Mouse (Mus musculus): ENCODE results near the gene Nid1. TPM values are rescaled to one million over a fixed set of nuclear protein-coding genes. Genes with fewer than 3 reads are reported as not detected.
A peak's percentile ranks its signal among the peaks of the same experiment; 100 is the strongest.
"Not testable (repeated sequence)": the region's sequence is repeated elsewhere in the genome, so short reads cannot be mapped to it uniquely, and the experiment has no call there.

Nid1 gene
- 51.8 and 58.7 TPM in 2 replicates for polyA plus RNA-seq (2016; fragmentation: Nextera tagmentation; extraction: Ambion mirVana)

GRCm38 (mm10) chr13:13437460-13438015 is at the start of gene Nid1:
TSS of gene Nid1 (plus strand) at chr13:13437551.
- not testable (repeated sequence) for H3K9ac ChIP-seq; H3K36me3 ChIP-seq; H3K27me3 ChIP-seq; H3K9me3 ChIP-seq (replicated peaks); H3K4me1 ChIP-seq; H3K27ac ChIP-seq
- Histone ChIP-seq H3K4me2 (replicated peaks) (peak within 1 kb of the TSS; percentile 45), H3K4me3 (peak within 1 kb of the TSS; percentile 28)
- peak; percentile 76 for ATAC-seq (ENCODE audit: low FRiP score)
- 2% methylated on average over 22 of the region's 39 CpGs for WGBS

GRCm38 (mm10) chr13:13393228-13394095 is 43.9 kb upstream of the Nid1 start, which contains the start of gene Gpr137b:
TSS of gene Gpr137b (minus strand) at chr13:13394014.
- peak within 1 kb of the TSS; percentile 53; the same call in 1 of the 2 replicates for H3K9ac ChIP-seq
- H3K27ac ChIP-seq, result not testable (repeated sequence)

DNA sequence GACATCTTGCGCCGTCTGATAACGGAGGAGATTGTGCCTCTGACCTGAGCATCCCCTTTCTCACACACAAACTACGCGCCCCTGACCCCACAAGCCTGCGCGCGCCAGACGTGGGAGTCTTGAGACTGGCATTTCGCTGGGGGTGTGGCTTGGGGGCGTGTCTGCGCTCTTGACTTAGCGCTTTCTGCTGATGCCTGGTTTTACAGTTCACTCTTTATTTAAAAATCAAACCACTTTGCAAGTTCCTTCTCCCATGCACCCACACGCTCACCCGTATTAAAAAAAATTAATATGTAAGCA is 43.3 kb upstream of the Nid1 start:
- WGBS, result under 1% methylated on average over 15 of the region's 15 CpGs
- not testable (repeated sequence) for H3K36me3 ChIP-seq; H3K27me3 ChIP-seq; H3K27ac ChIP-seq; H3K4me1 ChIP-seq; H3K9me3 ChIP-seq (replicated peaks); H3K9ac ChIP-seq
- Histone ChIP-seq H3K4me2 (replicated peaks) (peak overlapping the region; percentile 48), H3K4me3 (peak overlapping the region; percentile 33)
- ATAC-seq (ENCODE audit: low FRiP score), result peak; percentile 74; the same call in 1 of the 2 replicates

More at GRCm38 (mm10) chr13:13393228-13394095, 43.9 kb upstream of the Nid1 start, which contains the start of gene Gpr137b:
- Histone ChIP-seq H3K4me2 (replicated peaks) (peak within 1 kb of the TSS; percentile 48), H3K4me3 (peak within 1 kb of the TSS; percentile 42)
- ATAC-seq (ENCODE audit: low FRiP score), result peak; percentile 92
- H3K36me3 ChIP-seq; H3K27me3 ChIP-seq; H3K9me3 ChIP-seq (replicated peaks); H3K4me1 ChIP-seq: not testable (repeated sequence)
- WGBS, result under 1% methylated on average over 59 of the region's 78 CpGs

GRCm38 (mm10) chr13:13400851-13401250 is 36.5 kb upstream of the Nid1 start:
- not testable (repeated sequence) for H3K4me1 ChIP-seq; H3K4me3 ChIP-seq; H3K27ac ChIP-seq; H3K36me3 ChIP-seq; H3K9ac ChIP-seq; H3K9me3 ChIP-seq (replicated peaks); ATAC-seq (ENCODE audit: low FRiP score); H3K27me3 ChIP-seq; H3K4me2 ChIP-seq (replicated peaks)
- 85% methylated on average over 3 of the region's 3 CpGs for WGBS

DNA sequence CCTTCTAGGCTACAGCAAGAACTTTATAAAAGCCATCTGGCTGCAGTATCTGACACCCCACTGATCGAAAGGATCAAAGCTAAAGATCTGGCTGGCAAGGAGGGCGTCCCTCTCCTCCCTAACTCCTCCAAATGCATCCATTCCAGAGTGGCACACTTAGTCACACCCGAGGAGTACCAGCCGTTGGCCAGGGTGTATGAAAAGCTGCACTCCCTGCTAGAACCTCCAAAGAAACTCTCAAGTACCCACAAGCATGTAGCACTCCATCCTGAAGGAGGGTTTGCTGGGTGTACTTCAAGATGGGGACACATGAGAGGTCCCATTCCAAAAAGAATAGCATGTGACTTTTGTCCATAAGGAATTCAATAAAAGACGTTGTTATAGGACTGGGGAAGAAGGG is 34.5 kb upstream of the Nid1 start:
- WGBS, result 82% methylated on average over 5 of the region's 5 CpGs
- not testable (repeated sequence) for H3K9me3 ChIP-seq (replicated peaks); H3K4me2 ChIP-seq (replicated peaks); H3K9ac ChIP-seq; ATAC-seq (ENCODE audit: low FRiP score); H3K4me1 ChIP-seq; H3K36me3 ChIP-seq; H3K27ac ChIP-seq; H3K27me3 ChIP-seq; H3K4me3 ChIP-seq

GRCm38 (mm10) chr13:13403366-13403765 is 34.0 kb upstream of the Nid1 start:
- ATAC-seq (ENCODE audit: low FRiP score); H3K9ac ChIP-seq; H3K4me3 ChIP-seq; H3K4me1 ChIP-seq; H3K27me3 ChIP-seq; H3K27ac ChIP-seq; H3K36me3 ChIP-seq; H3K4me2 ChIP-seq (replicated peaks); H3K9me3 ChIP-seq (replicated peaks): not testable (repeated sequence)
- WGBS, result 89% methylated on average over 3 of the region's 3 CpGs

DNA sequence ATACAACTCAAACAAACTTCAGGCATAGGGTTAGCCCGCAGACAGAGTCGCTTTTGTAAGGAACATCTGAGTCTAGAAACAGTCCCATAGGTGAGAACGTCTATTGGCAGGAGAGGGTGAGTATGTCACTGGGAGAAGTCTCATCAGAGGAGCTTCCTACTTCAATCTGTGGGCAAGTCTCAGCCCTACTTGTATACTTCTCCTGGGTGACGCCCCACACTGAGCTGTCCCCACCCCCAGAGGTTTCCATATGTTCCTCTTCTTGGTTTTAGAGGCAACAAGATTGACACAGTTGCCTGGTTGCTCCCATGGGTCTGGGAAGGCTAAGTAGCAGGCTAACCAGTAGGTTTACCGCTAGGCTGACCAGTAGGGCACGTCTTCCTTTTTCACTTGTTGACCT is 33.5 kb upstream of the Nid1 start:
- not testable (repeated sequence) for H3K4me3 ChIP-seq; H3K27me3 ChIP-seq; ATAC-seq (ENCODE audit: low FRiP score); H3K36me3 ChIP-seq; H3K4me2 ChIP-seq (replicated peaks); H3K9ac ChIP-seq; H3K9me3 ChIP-seq (replicated peaks); H3K4me1 ChIP-seq; H3K27ac ChIP-seq
- WGBS, result 82% methylated on average over 6 of the region's 6 CpGs

GRCm38 (mm10) chr13:13404517-13405155 is 32.7 kb upstream of the Nid1 start:
- not testable (repeated sequence) for H3K4me2 ChIP-seq (replicated peaks); H3K9ac ChIP-seq; ATAC-seq (ENCODE audit: low FRiP score); H3K27me3 ChIP-seq; H3K4me1 ChIP-seq; H3K9me3 ChIP-seq (replicated peaks); H3K36me3 ChIP-seq; H3K4me3 ChIP-seq; H3K27ac ChIP-seq
- 90% methylated on average over 6 of the region's 6 CpGs for WGBS

- not testable (repeated sequence) for H3K36me3 ChIP-seq; H3K27me3 ChIP-seq; H3K9ac ChIP-seq; H3K27ac ChIP-seq; H3K4me1 ChIP-seq; H3K4me2 ChIP-seq (replicated peaks); H3K9me3 ChIP-seq (replicated peaks); ATAC-seq (ENCODE audit: low FRiP score); H3K4me3 ChIP-seq
- no CpG with 5 or more reads among the region's 6 CpGs for WGBS
Measured at GRCm38 (mm10) chr13:13405511-13405910, 31.8 kb upstream of the Nid1 start.

- ATAC-seq (ENCODE audit: low FRiP score), result no peak
- Histone ChIP-seq H3K4me1 (no peaks in the 10 kb centered on the region), H3K36me3 (no peaks in the 10 kb centered on the region), H3K27me3 (no peaks in the 10 kb centered on the region), H3K9me3 (replicated peaks) (no peaks in the 10 kb centered on the region), H3K9ac (no peak overlapping the region), H3K4me3 (no peak overlapping the region), H3K27ac (no peak overlapping the region), H3K4me2 (replicated peaks) (no peak overlapping the region)
- 76% methylated on average over 3 of the region's 3 CpGs for WGBS
Measured at GRCm38 (mm10) chr13:13414206-13414605, 23.1 kb upstream of the Nid1 start.

DNA sequence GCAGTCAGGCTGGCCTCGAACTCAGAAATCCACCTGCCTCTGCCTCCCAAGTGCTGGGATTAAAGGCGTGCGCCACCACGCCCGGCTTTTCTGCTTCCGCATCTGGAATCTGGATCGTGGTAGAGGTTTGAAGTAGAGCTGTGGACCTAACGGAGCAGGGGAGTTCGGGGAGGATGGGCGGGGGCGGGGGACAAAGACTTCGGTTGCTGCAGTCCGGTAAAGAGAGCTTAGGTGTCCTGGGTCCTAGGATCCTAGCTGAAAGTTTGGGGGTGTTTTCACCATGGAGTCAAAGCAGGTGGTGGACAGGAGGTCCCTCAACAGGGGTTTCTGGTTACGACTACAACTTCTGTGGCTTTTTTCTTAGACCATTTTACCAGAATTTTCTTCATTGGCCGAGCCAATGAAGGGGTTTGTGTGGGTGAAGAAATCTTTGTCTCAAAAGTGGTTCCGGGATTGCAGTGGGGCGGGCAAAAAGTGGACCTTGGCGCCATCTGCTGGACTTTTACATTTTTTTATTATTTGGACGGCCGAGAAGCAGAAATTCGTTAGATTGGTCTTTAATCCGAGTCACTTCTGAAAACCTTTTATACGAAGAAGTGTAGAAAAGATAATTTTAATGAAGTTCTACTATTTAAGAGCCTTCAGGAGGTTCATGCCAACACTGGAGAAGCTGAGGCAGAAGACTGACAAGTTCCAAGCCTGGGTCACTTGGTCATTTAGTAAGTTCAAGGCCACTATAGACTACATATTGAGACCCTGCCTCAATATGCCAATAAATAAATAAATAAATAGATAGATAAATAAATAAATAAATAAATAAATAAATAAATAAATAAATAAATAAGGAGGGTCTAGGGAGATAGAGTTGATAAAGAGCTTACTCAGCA is 22.0 kb upstream of the Nid1 start:
- H3K36me3 ChIP-seq; H3K4me2 ChIP-seq (replicated peaks); H3K27me3 ChIP-seq; H3K4me1 ChIP-seq; H3K4me3 ChIP-seq; H3K9ac ChIP-seq; H3K9me3 ChIP-seq (replicated peaks); H3K27ac ChIP-seq: not testable (repeated sequence)
- 39% methylated on average over 23 of the region's 23 CpGs for WGBS
- peak; percentile 64; the same call in 1 of the 2 replicates for ATAC-seq (ENCODE audit: low FRiP score)

- H3K27me3 ChIP-seq; H3K27ac ChIP-seq; H3K9ac ChIP-seq; H3K36me3 ChIP-seq; H3K9me3 ChIP-seq (replicated peaks); H3K4me3 ChIP-seq; H3K4me2 ChIP-seq (replicated peaks); H3K4me1 ChIP-seq: not testable (repeated sequence)
- WGBS, result 76% methylated on average over 3 of the region's 4 CpGs
- peak; percentile 43; the same call in 1 of the 2 replicates for ATAC-seq (ENCODE audit: low FRiP score)
Measured at GRCm38 (mm10) chr13:13416007-13416337, 21.4 kb upstream of the Nid1 start.

Measured in hindbrain, embryonic 12.5 days (tissue).